Mouse (Mus musculus): Measurements from ENCODE around the gene Pip5k1b.

DNA sequence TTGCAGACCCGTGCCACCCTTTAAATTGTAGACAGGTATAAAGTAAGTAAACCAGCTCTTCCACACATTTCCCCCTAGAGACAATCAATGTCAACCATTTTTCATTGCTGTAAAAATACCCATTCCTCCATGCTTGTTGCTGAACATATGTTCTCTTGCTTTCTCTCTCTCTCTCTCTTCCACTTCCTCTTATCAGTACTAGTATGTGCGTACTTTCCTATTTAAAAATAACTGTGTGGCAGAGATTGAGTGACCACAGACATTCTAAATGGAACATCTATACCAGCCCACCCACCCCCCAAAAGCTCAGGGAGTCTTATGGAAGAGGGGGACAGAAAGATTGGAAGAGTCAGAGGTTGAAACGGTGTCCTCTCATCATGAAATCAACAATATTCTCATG lies 111.3 kb downstream of the Pip5k1b start:
- TF ChIP-seq CTCF (IDR thresholded peaks at IDR 0.05; ENCODE audit: extremely low read depth, insufficient read length, insufficient replicate concordance, low read depth, low read length) (no peak), POLR2A (IDR thresholded peaks at IDR 0.05; ENCODE audit: low read depth, low read length) (no peak)

Data from small intestine, adult 2 months (tissue).